Mouse (Mus musculus): ENCODE measurements around the gene Gm42421. TPM values are rescaled to one million over a fixed set of nuclear protein-coding genes. Genes with fewer than 3 reads are reported as not detected.

The Gm42421 gene
- 1 to 10 TPM; 1.8 to 2.2 TPM for total RNA-seq (2021)

DNA sequence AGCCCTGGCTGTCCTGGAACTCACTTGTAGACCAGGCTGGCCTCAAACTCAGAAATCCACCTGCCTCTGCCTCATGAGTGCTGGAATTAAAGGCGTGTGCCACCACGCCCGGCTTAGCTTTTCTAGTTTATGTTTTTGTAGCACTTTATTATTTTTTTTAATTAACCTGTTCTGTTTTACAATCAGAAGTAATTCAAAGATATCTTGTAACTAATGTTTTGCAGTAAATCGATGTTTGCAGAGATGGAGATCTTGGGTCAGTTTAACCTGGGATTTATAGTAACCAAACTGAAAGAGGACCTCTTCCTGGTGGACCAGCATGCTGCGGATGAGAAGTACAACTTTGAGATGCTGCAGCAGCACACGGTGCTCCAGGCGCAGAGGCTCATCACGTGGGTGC lies at the start of gene Gm42421:
TSS of gene Gm42421 (plus strand) at position 301 of the 400 bp plus-strand sequence.
- DNase-seq (ENCODE audit: extremely low spot score in 1 of 2, low spot score in 2 of 2), result no peak
- intact Hi-C loops (cut with DNase I), result loop anchor here (5.0 kb wide), 1 partner anchor 64 kb away; no protein-coding TSS in a partner anchor

DNA sequence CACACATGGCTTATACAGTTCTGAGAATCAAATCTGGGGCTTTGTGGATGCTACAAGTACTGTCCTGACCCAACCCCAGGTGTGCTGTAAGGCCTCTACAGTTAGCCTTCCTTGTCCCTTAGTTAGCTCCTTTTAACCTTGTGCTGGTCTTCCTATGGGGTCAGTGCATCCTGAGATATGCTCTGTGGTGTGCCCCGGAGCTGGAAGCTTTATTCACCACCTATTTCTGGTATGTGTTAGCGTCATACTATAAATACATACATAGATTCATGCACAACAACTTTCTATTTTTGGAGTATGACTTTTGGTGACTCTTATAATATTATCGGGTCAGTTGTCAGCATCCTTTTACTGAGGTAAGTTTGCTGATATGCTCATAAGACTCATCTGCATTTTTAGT lies 42.7 kb upstream of the Gm42421 start:
- intact Hi-C loops (cut with DNase I), result no loop called here
- no peak for DNase-seq (ENCODE audit: extremely low spot score in 1 of 2, low spot score in 2 of 2)

GRCm38 (mm10) chr5:143890741-143891140 lies 37.2 kb upstream of the Gm42421 start:
- no peak for DNase-seq (ENCODE audit: extremely low spot score in 1 of 2, low spot score in 2 of 2)
- intact Hi-C loops (cut with DNase I), result no loop called here

GRCm38 (mm10) chr5:143892255-143892886 lies 35.6 kb upstream of the Gm42421 start:
- intact Hi-C loops (cut with DNase I), result no loop called here
- DNase-seq (ENCODE audit: extremely low spot score in 1 of 2, low spot score in 2 of 2), result no peak

- intact Hi-C loops (cut with DNase I), result no loop called here
- DNase-seq (ENCODE audit: extremely low spot score in 1 of 2, low spot score in 2 of 2), result no peak
Observed at GRCm38 (mm10) chr5:143893396-143893795, 34.6 kb upstream of the Gm42421 start.

GRCm38 (mm10) chr5:143897635-143898330 lies 30.2 kb upstream of the Gm42421 start, which contains the start of gene Ankrd61:
Ankrd61 (minus strand) TSS chr5:143897685.
- DNase-seq (ENCODE audit: extremely low spot score in 1 of 2, low spot score in 2 of 2), result no peak
- intact Hi-C loops (cut with DNase I), result no loop called here

DNA sequence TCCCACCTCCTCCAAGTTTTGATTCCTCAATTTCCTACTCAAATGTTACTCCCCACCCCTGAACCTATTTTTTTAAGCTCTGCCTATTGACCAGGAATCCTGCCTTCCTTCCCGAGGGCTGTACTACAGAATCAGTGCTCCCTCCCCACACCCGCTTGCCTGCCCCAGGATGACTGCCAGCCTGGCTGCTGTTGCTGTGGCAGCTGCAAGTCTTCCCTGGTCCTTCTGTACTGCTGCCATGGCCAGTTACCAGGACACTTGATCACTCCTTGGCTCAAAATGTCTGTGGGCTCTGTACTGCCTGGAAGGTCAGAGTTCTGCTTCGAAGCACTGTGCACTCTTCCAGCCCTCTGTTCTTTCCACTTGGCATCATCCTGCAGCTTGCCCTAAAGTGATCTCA lies 25.9 kb upstream of the Gm42421 start:
- peak in 1 of 2 experiments; percentile 33 for DNase-seq (ENCODE audit: extremely low spot score in 1 of 2, low spot score in 2 of 2)
- intact Hi-C loops (cut with DNase I), result no loop called here

DNA sequence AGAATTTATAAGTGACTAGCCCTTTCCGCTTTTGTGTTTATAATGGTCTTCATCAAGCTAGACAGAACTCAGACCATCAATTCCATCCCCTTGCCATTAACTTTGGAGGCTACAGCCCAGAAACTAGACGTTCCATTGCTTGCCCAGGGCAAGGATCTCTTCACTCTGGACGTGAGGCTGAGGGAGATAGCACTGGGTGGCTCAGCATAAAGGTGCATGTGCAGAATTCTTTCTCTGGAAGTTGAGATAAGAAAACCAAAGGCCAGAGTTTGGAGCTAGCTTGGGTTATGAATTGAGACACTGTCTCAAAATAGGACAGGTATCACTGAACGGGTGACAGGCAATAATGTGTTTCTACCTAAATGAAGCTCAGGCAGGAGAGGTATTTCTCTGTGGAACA lies 24.2 kb upstream of the Gm42421 start:
- no peak for DNase-seq (ENCODE audit: extremely low spot score in 1 of 2, low spot score in 2 of 2)
- intact Hi-C loops (cut with DNase I), result no loop called here

DNA sequence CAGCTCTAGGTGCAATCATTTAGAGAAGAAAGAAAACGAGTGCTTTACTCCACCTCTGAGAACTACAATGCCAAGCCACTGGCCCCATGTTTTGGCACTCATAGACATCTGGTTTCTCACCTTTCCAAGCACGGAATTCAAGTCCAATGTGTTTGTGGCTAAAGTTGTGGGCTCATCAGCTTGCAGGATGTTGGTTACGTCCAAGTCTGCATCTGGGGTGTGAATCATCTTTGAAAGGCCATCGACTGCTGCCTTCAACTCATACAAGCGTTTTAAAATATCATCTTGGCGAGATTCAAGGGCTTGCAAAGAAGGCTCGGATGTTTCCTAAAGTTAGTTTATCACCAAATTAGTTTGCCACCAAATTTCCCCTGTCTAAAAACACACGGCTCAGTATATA lies 21.5 kb upstream of the Gm42421 start:
- DNase-seq (ENCODE audit: extremely low spot score in 1 of 2, low spot score in 2 of 2), result no peak
- intact Hi-C loops (cut with DNase I), result no loop called here

DNA sequence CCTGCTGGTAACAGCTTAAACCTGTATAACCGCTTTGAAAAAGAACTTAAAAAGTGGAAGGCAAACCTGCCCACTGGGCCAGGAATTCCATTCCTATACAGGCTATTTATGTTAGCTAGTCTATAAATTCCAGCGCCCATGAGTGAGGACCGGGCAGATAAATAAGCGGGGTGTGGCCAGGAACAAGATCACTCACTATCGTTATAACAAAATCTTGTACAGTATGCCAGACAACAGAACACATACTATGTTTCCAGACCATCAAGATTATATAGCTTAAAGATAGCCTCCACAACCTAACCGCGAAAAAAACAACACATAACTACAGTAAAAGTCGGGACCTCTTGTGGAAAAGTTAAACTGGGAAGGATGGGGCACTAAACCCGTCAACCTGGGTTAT lies 19.0 kb upstream of the Gm42421 start:
- intact Hi-C loops (cut with DNase I), result no loop called here
- no peak for DNase-seq (ENCODE audit: extremely low spot score in 1 of 2, low spot score in 2 of 2)

- peak; percentile 96 to 98 for DNase-seq (ENCODE audit: extremely low spot score in 1 of 2, low spot score in 2 of 2)
- intact Hi-C loops (cut with DNase I), result no loop called here
Observed at GRCm38 (mm10) chr5:143909417-143910400, 18.3 kb upstream of the Gm42421 start, which contains the start of the genes Aimp2 and Pms2. Aimp2 (minus strand) TSS chr5:143909847. Pms2 (plus strand) TSS chr5:143909964.

DNA sequence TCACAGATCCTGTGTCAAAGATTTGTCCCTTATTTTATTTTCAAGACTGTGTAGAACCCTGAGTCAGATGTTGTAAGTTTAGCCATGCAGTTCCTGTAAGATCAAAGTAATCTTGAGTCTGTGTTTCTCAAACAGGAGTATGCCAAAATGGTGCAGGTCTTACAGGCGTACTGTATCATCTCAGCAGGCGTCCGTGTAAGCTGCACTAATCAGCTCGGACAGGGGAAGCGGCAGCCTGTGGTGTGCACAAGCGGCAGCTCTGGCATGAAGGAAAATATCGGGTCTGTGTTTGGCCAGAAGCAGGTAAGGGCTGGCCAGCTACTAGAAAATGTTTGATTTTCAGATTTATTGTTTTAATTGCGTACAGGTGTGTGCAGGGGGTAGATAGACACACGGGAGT lies 11.8 kb upstream of the Gm42421 start:
- no peak for DNase-seq (ENCODE audit: extremely low spot score in 1 of 2, low spot score in 2 of 2)
- intact Hi-C loops (cut with DNase I), result no loop called here

- peak in 1 of 2 experiments; percentile 40 for DNase-seq (ENCODE audit: extremely low spot score in 1 of 2, low spot score in 2 of 2)
- intact Hi-C loops (cut with DNase I), result no loop called here
Observed at GRCm38 (mm10) chr5:143917418-143917817, 10.6 kb upstream of the Gm42421 start.

DNA sequence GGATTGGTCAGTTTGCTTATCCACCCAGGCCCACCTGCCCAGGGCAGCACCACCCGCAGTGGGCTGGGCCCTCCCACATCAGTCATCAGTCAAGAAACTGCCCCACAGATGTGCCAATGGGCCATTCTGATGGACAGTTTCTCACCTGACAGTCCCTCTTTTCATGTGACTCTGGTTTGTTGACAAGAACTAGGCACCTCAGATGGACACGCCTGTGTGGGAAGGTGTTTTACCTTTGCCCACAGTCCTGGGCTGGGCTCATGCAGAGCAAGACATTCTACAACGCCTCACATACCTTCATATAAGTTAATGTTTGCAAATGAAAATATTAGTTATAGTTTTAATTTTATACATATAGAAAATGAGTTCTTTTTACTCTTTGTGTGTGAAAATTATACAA lies 9.9 kb upstream of the Gm42421 start:
- intact Hi-C loops (cut with DNase I), result no loop called here
- DNase-seq (ENCODE audit: extremely low spot score in 1 of 2, low spot score in 2 of 2), result no peak

GRCm38 (mm10) chr5:143924781-143925452 lies 3.1 kb upstream of the Gm42421 start:
- DNase-seq (ENCODE audit: extremely low spot score in 1 of 2, low spot score in 2 of 2), result no peak
- intact Hi-C loops (cut with DNase I), result loop anchor here (5.0 kb wide), 1 partner anchor 67 kb away; no protein-coding TSS in a partner anchor

DNA sequence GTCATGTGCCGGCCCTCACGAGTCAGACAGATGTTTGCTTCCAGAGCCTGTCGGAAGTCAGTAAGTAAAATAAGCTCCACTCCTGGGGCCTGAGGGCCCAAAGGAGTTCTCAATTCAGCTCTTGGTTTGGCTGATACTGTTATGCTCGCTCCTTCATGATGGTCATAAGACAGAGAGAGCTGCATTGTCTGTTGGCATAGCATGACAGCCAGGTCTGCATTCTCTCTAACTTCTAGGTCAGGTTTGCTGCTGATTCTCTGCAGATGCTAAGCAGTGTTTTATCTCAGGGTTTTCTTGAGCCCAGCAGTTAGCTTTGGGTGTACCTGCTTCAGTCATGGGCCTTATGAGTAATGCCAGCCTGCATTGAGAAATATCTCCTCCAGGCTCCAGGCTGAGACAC lies 1.3 kb downstream of the Gm42421 start:
- no peak for DNase-seq (ENCODE audit: extremely low spot score in 1 of 2, low spot score in 2 of 2)
- intact Hi-C loops (cut with DNase I), result loop anchor here (5.0 kb wide), 1 partner anchor 63 kb away; no protein-coding TSS in a partner anchor

DNA sequence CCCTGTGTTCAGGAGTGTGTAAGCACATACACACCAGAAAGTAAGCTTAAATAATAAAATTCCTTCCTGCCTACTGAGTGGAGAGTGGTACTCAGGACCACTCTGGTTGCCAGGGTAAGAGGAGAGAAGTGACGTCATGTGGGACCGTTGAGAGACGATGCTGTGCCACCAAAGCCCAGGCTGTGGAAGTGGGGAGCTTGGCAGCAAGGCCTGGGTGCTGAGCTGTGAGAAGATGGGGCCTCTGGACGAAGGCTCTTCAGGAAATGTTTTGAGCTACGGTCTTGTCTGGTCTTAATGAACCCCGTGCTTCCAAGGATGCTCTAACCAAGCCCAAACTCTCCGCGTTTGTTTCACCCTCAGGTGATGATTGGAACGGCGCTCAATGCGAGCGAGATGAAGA lies 2.7 kb downstream of the Gm42421 start:
- intact Hi-C loops (cut with DNase I), result no loop called here
- no peak for DNase-seq (ENCODE audit: extremely low spot score in 1 of 2, low spot score in 2 of 2)

DNA sequence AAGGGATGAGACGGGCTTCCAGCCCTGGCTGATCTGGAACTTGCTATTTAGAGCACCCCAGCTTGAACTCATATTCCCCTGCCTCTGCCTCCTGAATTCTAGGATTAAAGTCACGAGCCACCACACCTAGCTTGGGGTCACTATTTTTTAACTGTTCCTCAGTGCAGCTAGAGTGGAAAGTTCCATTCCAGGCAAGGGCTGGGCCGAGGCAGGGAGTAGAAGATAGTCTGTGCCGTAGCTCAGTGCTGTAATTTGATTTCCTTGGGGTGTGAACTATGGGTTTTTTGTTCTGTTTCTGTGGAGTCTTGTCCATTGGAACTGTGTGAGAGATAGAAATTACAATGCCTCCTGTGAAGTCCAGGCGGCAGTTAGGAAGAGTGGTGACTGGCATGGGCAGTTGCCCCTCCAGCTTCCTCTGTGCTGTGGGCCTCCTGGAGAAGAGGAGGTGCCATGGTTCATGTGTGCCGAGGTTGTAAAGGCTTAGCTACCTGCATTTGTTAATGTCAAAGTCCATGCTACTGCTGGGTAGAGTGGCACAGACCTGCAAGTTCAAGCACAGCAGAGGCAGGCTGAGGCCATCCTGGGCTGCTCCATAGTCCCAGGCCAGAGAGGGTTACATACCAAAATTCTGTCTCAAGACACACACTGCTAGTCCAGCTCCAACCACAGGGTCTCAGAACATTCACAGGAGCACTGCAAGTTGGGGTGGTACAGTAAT lies 4.0 kb downstream of the Gm42421 start:
- intact Hi-C loops (cut with DNase I), result no loop called here
- DNase-seq (ENCODE audit: extremely low spot score in 1 of 2, low spot score in 2 of 2), result no peak
